Mouse (Mus musculus): ENCODE results near the gene Pde4c.

The Pde4c gene

GRCm38 (mm10) chr8:70720739-70721138 lies 2.8 kb upstream of the Pde4c start:
- DNase-seq (ENCODE audit: low spot score in 2 of 2): peak; percentile 51 to 79

GRCm38 (mm10) chr8:70721601-70722000 lies 1.9 kb upstream of the Pde4c start:
- no peak for DNase-seq (ENCODE audit: low spot score in 2 of 2)

- DNase-seq (ENCODE audit: low spot score in 2 of 2): no peak
Measured at GRCm38 (mm10) chr8:70724216-70724615, 696 bp downstream of the Pde4c start.

- DNase-seq (ENCODE audit: low spot score in 2 of 2): no peak
Measured at GRCm38 (mm10) chr8:70725792-70726447, 2.4 kb downstream of the Pde4c start.

- DNase-seq (ENCODE audit: low spot score in 2 of 2): no peak
Measured at GRCm38 (mm10) chr8:70726721-70727120, 3.2 kb downstream of the Pde4c start.

GRCm38 (mm10) chr8:70729808-70730475 lies 6.4 kb downstream of the Pde4c start:
- peak in 1 of 2 experiments; percentile 21 for DNase-seq (ENCODE audit: low spot score in 2 of 2)

GRCm38 (mm10) chr8:70730956-70731355 lies 7.4 kb downstream of the Pde4c start:
- no peak for DNase-seq (ENCODE audit: low spot score in 2 of 2)

DNA sequence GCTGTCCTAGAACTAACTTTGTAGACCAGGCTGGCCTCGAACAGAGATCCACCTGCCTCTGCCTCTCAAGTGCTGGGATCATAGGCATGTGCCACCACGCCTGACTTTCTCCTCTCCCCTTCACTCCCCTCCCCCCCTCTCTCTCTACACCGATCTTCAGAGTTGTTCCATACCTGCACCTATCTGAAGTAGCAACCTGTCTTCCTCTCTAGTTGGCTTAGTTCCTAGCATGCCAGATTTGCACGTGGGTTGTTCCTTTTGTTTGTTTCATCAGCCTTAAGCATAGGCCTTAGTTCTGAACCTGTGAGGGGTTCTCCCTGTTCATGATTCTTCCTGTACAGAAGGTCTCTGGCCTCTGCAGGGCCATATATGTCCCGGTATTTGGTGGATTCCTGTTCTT lies 14.2 kb downstream of the Pde4c start:
- no peak for DNase-seq (ENCODE audit: low spot score in 2 of 2)

- no peak for DNase-seq (ENCODE audit: low spot score in 2 of 2)
Measured at GRCm38 (mm10) chr8:70738211-70738610, 14.7 kb downstream of the Pde4c start.

DNA sequence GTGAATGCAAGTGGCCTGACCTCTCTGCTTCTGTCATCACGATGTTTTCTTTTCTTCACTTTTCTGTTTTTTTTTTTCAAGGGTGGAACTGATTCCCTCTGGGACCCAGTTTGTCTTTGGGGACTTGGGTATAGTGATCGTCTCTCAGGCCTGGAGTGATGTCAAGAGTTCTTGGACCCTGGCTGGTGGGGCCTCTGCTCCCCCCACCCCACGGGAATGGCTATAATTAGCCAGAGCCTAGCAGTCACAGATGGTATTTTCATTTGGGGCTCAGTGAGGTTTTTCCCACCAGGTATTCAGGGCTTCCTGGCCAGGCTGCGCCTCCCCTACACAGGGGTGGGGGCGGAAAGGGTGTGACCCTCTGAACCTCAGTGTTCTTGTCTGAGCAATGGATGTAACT lies 18.1 kb downstream of the Pde4c start:
- no peak for DNase-seq (ENCODE audit: low spot score in 2 of 2)

DNA sequence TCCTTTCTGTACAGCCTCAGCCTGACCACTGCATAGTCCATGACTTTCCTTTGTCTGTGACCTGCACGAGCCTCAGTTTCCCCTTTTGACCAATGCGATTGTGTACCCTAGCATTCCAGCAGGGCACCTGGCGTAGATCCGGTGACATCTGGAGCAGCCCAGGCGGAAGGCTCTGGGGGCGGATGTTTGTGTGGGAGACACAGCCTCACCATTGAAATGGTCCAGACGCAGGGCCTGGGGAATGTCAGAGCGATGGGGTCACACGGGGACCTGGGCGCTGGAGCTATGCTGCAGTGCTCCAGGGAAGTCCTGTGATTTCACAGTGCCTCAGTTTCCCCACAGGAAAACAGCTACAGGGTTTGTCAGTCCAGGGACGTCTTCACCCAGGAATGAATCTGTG lies 18.7 kb downstream of the Pde4c start:
- no peak for DNase-seq (ENCODE audit: low spot score in 2 of 2)

GRCm38 (mm10) chr8:70742981-70743655 lies 19.6 kb downstream of the Pde4c start:
- no peak for DNase-seq (ENCODE audit: low spot score in 2 of 2)

DNA sequence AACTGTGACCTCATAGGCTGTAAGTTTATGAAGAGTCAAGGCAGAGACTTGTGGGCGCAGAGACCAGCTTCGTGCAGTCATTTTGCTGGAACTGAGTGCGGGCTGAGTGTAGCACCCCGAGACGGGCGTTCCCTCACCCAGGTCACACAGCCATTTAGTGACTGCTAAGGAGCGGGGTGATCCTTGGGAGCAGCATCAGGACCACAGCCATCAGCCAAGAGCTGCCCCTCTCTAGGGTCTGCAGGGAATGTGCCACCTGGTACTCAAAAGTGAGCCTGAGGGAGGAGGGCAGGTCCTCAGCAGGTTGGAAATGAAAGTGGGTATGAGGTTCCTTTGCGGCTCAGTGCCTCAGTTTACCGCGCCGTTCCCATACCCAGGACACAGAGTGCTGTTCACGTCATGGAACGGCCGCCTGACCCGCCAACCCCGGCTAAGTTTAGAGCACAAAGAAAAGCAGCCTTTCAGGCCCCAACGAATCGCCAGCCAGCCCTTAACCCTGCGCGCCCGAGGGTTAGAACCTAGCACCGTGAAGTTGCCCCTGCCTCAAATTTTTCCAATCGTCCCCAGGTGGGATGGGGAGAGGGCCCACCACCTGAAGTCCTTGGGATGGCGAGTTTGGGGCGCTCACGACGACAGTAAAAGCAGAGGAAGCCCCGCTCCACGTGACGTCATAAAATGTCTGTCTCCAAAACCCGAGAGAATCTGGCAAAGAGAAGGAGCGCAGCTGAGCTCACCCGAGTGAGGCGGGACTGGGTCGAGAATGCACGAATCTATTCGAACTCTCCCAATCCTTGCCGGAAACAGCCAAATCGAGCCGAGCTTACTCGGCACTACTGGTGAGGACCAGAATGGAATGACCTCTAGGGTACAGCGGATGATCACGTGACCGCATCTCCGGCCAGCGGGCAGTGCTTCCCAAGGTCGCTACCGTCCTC lies 20.4 kb downstream of the Pde4c start:
- no peak for DNase-seq (ENCODE audit: low spot score in 2 of 2)

GRCm38 (mm10) chr8:70744806-70745205 lies 21.3 kb downstream of the Pde4c start:
- no peak for DNase-seq (ENCODE audit: low spot score in 2 of 2)

DNA sequence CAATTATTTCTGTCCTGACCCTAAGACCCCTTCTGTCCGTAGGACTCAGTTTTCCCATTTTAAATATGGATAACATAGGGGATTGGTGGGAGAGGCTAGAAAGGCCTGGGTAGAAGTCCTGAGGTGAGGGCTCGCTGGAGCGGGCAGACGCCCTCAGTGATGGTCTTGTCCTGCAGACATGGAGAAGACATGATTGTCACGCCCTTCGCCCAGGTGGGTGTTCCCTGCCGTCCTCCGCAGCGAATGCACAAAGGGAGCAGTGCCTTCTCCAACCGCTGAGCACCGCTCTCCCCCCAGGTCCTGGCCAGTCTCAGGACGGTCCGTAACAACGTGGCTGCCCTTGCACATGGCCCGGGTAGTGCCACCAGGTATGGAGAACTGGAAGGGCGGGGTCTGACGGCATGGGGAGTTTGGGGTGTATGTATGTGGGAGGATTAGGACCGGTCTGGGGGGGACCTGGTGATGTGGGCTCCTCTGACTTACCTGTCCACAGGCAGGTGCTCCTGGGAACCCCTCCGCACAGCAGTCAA lies 22.2 kb downstream of the Pde4c start:
- DNase-seq (ENCODE audit: low spot score in 2 of 2): no peak

DNA sequence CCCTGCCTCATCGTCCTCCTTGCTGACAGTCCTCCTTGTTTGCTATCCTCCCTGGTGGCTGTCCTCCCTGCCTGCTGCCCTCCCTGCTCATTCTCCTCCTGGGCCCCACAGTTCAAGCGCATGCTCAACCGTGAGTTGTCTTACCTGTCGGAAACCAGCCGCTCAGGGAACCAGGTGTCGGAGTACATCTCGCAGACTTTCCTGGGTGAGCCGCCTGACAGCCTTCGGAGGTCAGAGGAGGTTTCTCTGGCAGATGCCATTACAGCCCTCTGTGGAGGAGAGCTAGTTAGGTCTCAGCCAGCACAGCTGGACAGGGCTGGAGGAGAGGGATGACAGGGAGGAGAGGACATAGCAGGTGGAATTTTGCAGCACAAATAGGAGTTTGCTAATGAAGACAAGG lies 23.2 kb downstream of the Pde4c start:
- DNase-seq (ENCODE audit: low spot score in 2 of 2): no peak

DNA sequence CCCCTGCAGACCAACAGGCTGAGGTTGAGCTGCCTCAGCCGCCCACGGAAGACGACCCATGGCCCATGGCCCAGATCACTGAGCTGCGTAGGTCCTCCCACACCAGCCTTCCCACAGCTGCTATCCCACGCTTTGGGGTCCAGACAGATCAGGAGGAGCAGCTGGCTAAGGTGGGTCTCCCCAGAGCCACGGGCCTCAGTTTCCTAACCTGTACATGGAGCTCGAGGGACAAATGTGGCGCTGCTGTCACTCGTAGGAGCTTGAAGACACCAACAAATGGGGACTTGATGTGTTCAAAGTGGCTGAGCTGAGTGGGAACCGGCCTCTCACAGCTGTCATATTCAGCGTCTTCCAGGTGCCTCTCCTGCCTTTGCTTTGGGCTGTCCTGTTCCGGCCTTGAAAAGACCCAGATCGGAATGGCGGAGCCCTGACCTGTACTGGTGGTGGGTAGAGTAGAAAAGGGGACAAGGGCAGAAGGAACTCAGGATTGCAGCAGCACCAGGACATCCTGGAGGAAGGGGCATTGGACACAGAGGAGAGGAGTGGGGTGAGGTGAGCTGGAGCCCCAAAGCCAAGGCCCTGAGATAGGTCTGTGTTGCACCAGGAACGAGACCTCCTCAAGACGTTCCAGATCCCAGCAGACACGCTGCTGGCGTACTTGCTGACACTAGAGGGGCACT lies 23.8 kb downstream of the Pde4c start:
- DNase-seq (ENCODE audit: low spot score in 2 of 2): no peak

- DNase-seq (ENCODE audit: low spot score in 2 of 2): no peak
Measured at GRCm38 (mm10) chr8:70748246-70749096, 25.0 kb downstream of the Pde4c start.

GRCm38 (mm10) chr8:70749097-70749674 lies 25.7 kb downstream of the Pde4c start:
- no peak for DNase-seq (ENCODE audit: low spot score in 2 of 2)

All from thymus, postnatal 10 days (tissue).